ENCODE assay signal across 18 mouse cellular contexts in the genomic region with DNA sequence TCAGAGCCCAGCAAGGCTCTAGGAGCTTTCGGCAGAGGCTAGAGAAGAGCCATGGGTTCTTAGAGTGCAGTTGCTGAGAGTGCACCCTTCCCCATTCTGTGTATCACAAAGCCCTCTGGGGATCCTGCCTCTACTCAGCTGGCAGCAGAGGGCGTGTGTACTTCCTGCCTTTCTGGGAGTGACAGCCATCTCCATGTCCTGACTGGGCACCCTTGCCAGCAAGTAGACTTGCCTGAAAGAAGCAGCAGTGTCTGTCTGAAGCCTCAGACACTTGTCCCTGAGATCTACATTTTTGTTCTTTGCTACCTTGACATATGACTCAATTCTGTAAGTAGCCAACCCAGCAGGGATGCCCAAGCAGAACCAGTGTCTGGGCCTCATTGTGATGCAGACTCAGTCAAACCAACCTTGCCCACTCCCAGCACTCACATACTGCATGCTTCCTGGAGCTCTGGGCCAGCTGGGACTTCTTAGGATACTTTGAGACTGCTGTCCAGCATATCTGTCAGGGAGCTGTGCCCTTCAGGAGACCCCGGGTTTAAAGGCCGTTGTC. TPM values are rescaled to one million over a fixed set of nuclear protein-coding genes. Genes with fewer than 3 reads are reported as not detected.
DNase-seq lines count a peak whose midpoint lies in the region; ATAC-seq and TF ChIP-seq lines count a peak whose summit lies in the region.
"Had no signal": no experiment of that assay in that cellular context is flagged by ENCODE, and none has a peak within 500 bp of the region (broad histone marks: within the 10 kb centered on the region; RNA-seq: fewer than 3 reads in every experiment).

No protein-coding gene starts in this region.

- H3K36me3 ChIP-seq in heart, embryonic 12.5 days, result peaks cover 8% of the 10 kb centered on the region; the same call in 1 of the 2 replicates
- H3K36me3 ChIP-seq in lung, postnatal 0 days (ENCODE audit: insufficient read depth, low read length), result no peaks in the 10 kb centered on the region
- peaks cover 9 to 53% of the 10 kb centered on the region in 2 experiments for H3K36me3 ChIP-seq in CH12.LX (replicated peaks in 1 of 2; ENCODE audit: control insufficient read depth in 1 of 2, insufficient read depth in 1 of 2, low read length in 1 of 2)
- H3K36me3 ChIP-seq: limb, embryonic 15.5 days had no signal

- intact Hi-C loops in left cerebral cortex, postnatal 4 days (cut with DNase I), result no loop called here

- H3K79me2 ChIP-seq in CH12.LX (replicated peaks; ENCODE audit: control insufficient read depth, extremely low read depth, insufficient read depth, poor library complexity, severe bottlenecking), result no peaks in the 10 kb centered on the region

- in situ Hi-C loops in CH12.LX (cut with MboI; ENCODE audit: low pct_ligation_motif_present, low pct_unique_long_range_greater_than_20kb, low sequenced_read_pairs), result no loop called here

- TF ChIP-seq CTCF in lung, postnatal 0 days (IDR thresholded peaks at IDR 0.05), result peak; percentile 58
- peak in 1 of 2 experiments; percentile 35; a peak in 2 of 4 replicates for TF ChIP-seq CTCF in CH12.LX (conservative IDR thresholded peaks at IDR 0.05 in 1 of 2, IDR thresholded peaks at IDR 0.05 in 1 of 2; ENCODE audit: low read depth in 2 of 2, low read length in 2 of 2)

- H3K9me3 ChIP-seq in heart, embryonic 12.5 days (replicated peaks), result no peaks in the 10 kb centered on the region
- H3K9me3 ChIP-seq in lung, postnatal 0 days (ENCODE audit: low read length), result no peaks in the 10 kb centered on the region
- H3K9me3 ChIP-seq in CH12.LX (replicated peaks; ENCODE audit: low read length), result no peaks in the 10 kb centered on the region
- H3K9me3 ChIP-seq: kidney, embryonic 15.5 days; limb, embryonic 15.5 days had no signal

- no peak overlapping the region for H3K27ac ChIP-seq in heart, embryonic 12.5 days (ENCODE audit: poor library complexity, severe bottlenecking)
- H3K27ac ChIP-seq in lung, postnatal 0 days (ENCODE audit: low read length), result no peak overlapping the region
- no peak overlapping the region for H3K27ac ChIP-seq in CH12.LX (ENCODE audit: insufficient read depth, low read depth)
- H3K27ac ChIP-seq: kidney, embryonic 15.5 days; left cerebral cortex, adult 2 months; limb, embryonic 15.5 days; macrophage had no signal

- no peak for ATAC-seq in heart, embryonic 12.5 days (ENCODE audit: insufficient number of reproducible peaks, low FRiP score)
- ATAC-seq in lung, postnatal 0 days, result no peak
- ATAC-seq: inflammation-experienced regulatory T-cells, adult 6 months had no signal

- TF ChIP-seq RAD21 in CH12.LX (IDR thresholded peaks at IDR 0.05; ENCODE audit: low read depth, low read length), result no peak; the same call in 1 of the 2 replicates

- DNase-seq in heart, adult 11 months, result peak; percentile 81
- no peak for DNase-seq in lung, postnatal 0 days (ENCODE audit: low spot score)
- DNase-seq in lung, postnatal 36 days, result no peak
- DNase-seq in CH12.LX (ENCODE audit: extremely low read depth), result peak; percentile 37
- peak; percentile 19 for DNase-seq in adrenal gland, postnatal 10 days
- no peak for DNase-seq in left cerebral cortex, postnatal 4 days
- DNase-seq in gastrocnemius, adult 18-20 months (ENCODE audit: low spot score), result no peak
- DNase-seq: cerebellum, adult 8-10 months; embryo, embryonic 11 days; midbrain, embryonic 14.5 days; spleen, adult 18-20 months had no signal

- no peak for TF ChIP-seq EP300 in lung, postnatal 0 days (IDR thresholded peaks at IDR 0.05)
- no peak for TF ChIP-seq EP300 in CH12.LX (IDR thresholded peaks at IDR 0.05; ENCODE audit: low read length)

- no peak overlapping the region for H3K4me3 ChIP-seq in heart, embryonic 12.5 days
- H3K4me3 ChIP-seq in lung, postnatal 0 days (ENCODE audit: low read depth, low read length), result no peak overlapping the region
- H3K4me3 ChIP-seq in CH12.LX (replicated peaks in 1 of 3; ENCODE audit: low read depth in 2 of 3, low read length in 2 of 3, poor library complexity in 1 of 3), result no peak overlapping the region
- H3K4me3 ChIP-seq: erythroblast, embryonic 14.5 days; kidney, embryonic 15.5 days; left cerebral cortex, adult 2 months; limb, embryonic 15.5 days had no signal

- no peak for TF ChIP-seq POLR2A in CH12.LX (IDR thresholded peaks at IDR 0.05; ENCODE audit: low read depth, low read length)

- H3K4me1 ChIP-seq in heart, embryonic 12.5 days (replicated peaks), result peaks cover 9% of the 10 kb centered on the region
- no peaks in the 10 kb centered on the region for H3K4me1 ChIP-seq in lung, postnatal 0 days (ENCODE audit: insufficient read depth, low read depth, low read length)
- peaks cover 0 to 31% of the 10 kb centered on the region in 2 experiments; a peak in 2 of 4 replicates for H3K4me1 ChIP-seq in CH12.LX (ENCODE audit: control insufficient read depth in 1 of 2, insufficient read depth in 2 of 2)

- 61% methylated on average over 4 of the region's 4 CpGs for WGBS in heart, embryonic 12.5 days
- 53% methylated on average over 4 of the region's 4 CpGs for WGBS in lung, postnatal 0 days

- no peak overlapping the region for H3K4me2 ChIP-seq in heart, embryonic 12.5 days
- H3K4me2 ChIP-seq in lung, postnatal 0 days (replicated peaks; ENCODE audit: low read depth, low read length), result no peak overlapping the region
- no peak overlapping the region for H3K4me2 ChIP-seq in CH12.LX (ENCODE audit: insufficient read depth, low read depth, poor library complexity, severe bottlenecking)
- H3K4me2 ChIP-seq: kidney, embryonic 15.5 days; limb, embryonic 15.5 days had no signal

- H3K9ac ChIP-seq in heart, embryonic 12.5 days, result no peak overlapping the region
- H3K9ac ChIP-seq in lung, postnatal 0 days (replicated peaks; ENCODE audit: low read depth), result no peak overlapping the region
- no peak overlapping the region for H3K9ac ChIP-seq in CH12.LX (ENCODE audit: insufficient read depth, low read depth)
- H3K9ac ChIP-seq: kidney, embryonic 15.5 days; limb, embryonic 15.5 days had no signal

- no peaks in the 10 kb centered on the region for H3K27me3 ChIP-seq in heart, embryonic 12.5 days (replicated peaks)
- H3K27me3 ChIP-seq in lung, postnatal 0 days (replicated peaks; ENCODE audit: insufficient read depth, low read length), result no peaks in the 10 kb centered on the region
- no peaks in the 10 kb centered on the region for H3K27me3 ChIP-seq in CH12.LX (replicated peaks)
- H3K27me3 ChIP-seq: limb, embryonic 15.5 days had no signal

- dilution Hi-C loops in CH12.LX (cut with MboI; ENCODE audit: extremely low pct_ligation_motif_present, extremely low pct_unique_long_range_greater_than_20kb, low sequenced_read_pairs), result no loop called here

TF ChIP-seq in CH12.LX, 34 proteins besides CTCF, POLR2A, EP300 and RAD21:
- TF ChIP-seq KAT2A (IDR thresholded peaks at IDR 0.05; ENCODE audit: insufficient replicate concordance, low read length), result no peak
- peak; percentile 20 for TF ChIP-seq SMC3 (IDR thresholded peaks at IDR 0.05; ENCODE audit: low read depth, low read length)
- no peak for TF ChIP-seq HCFC1 (IDR thresholded peaks at IDR 0.05; ENCODE audit: low read depth, low read length)
- TF ChIP-seq BHLHE40 (IDR thresholded peaks at IDR 0.05; ENCODE audit: low read depth, low read length), result no peak
TF ChIP-seq in CH12.LX: peak in this region for 1.

RNA-seq across cellular contexts. Expression of gene Gnb1l, which starts 17.5 kb away (rescaled TPM):
- 7.8 and 8.0 TPM in 2 replicates for polyA plus RNA-seq in heart, embryonic 12.5 days (2016; fragmentation: Nextera tagmentation; extraction: Ambion mirVana)
- 8.1 and 8.4 TPM in 2 replicates for polyA plus RNA-seq in lung, postnatal 0 days (2015; fragmentation: Nextera tagmentation; extraction: Ambion mirVana)
- 21.5 and 22.3 TPM in 2 replicates for total RNA-seq in CH12.LX (2012; rRNA removed)
- 15.9 and 16.8 TPM in 2 replicates for total RNA-seq in CH12.LX (2014; rRNA removed)
- 25.5 and 26.9 TPM in 2 replicates for polyA plus RNA-seq in CH12.LX (2012; ENCODE audit: insufficient read length, low read depth)
- 1 to 10 TPM; 6.3 to 7.7 TPM for total RNA-seq in adrenal gland, postnatal 10 days (2021)
- total RNA-seq in left cerebral cortex, postnatal 4 days (2021), result 1 to 10 TPM; 9.0 to 9.2 TPM
- total RNA-seq in gastrocnemius, adult 18-20 months (2021), result 1 to 10 TPM; 3.2 to 5.0 TPM

RNA-seq across cellular contexts. Expression of gene Rtl10, which starts 17.7 kb away (rescaled TPM):
- 1.1 TPM in 2 replicates for polyA plus RNA-seq in heart, embryonic 12.5 days (2016; fragmentation: Nextera tagmentation; extraction: Ambion mirVana)
- 1.1 TPM in 2 replicates for polyA plus RNA-seq in lung, postnatal 0 days (2015; fragmentation: Nextera tagmentation; extraction: Ambion mirVana)
- total RNA-seq in CH12.LX (2012; rRNA removed), result 9.8 and 11.0 TPM in 2 replicates
- 2.1 and 4.8 TPM in 2 replicates for total RNA-seq in CH12.LX (2014; rRNA removed)
- 12.3 and 21.1 TPM in 2 replicates for polyA plus RNA-seq in CH12.LX (2012; ENCODE audit: insufficient read length, low read depth)
- total RNA-seq in adrenal gland, postnatal 10 days (2021), result 1 to 10 TPM; 4.0 to 7.1 TPM
- 10 to 100 TPM; 11.7 to 11.9 TPM for total RNA-seq in left cerebral cortex, postnatal 4 days (2021)
- 1 to 10 TPM; 3.0 to 3.2 TPM for total RNA-seq in gastrocnemius, adult 18-20 months (2021)
- polyA plus RNA-seq: macrophage had no signal

RNA-seq across cellular contexts. Expression of gene Comt, which starts 54.4 kb away (rescaled TPM):
- polyA plus RNA-seq in heart, embryonic 12.5 days (2016; fragmentation: Nextera tagmentation; extraction: Ambion mirVana), result 88.2 and 90.8 TPM in 2 replicates
- polyA plus RNA-seq in lung, postnatal 0 days (2015; fragmentation: Nextera tagmentation; extraction: Ambion mirVana), result 109 and 111 TPM in 2 replicates
- total RNA-seq in CH12.LX (2012; rRNA removed), result 81.3 and 84.8 TPM in 2 replicates
- 91.6 and 98.9 TPM in 2 replicates for total RNA-seq in CH12.LX (2014; rRNA removed)
- 69.7 and 74.0 TPM in 2 replicates for polyA plus RNA-seq in CH12.LX (2012; ENCODE audit: insufficient read length, low read depth)
- 100 to 1,000 TPM; 131 to 148 TPM for total RNA-seq in adrenal gland, postnatal 10 days (2021)
- 10 to 100 TPM; 55.5 to 57.3 TPM for total RNA-seq in left cerebral cortex, postnatal 4 days (2021)
- total RNA-seq in gastrocnemius, adult 18-20 months (2021), result 10 to 100 TPM; 37.3 to 41.0 TPM

RNA-seq across cellular contexts. Expression of gene Txnrd2, which starts 54.8 kb away (rescaled TPM):
- polyA plus RNA-seq in heart, embryonic 12.5 days (2016; fragmentation: Nextera tagmentation; extraction: Ambion mirVana), result 34.9 and 37.2 TPM in 2 replicates
- polyA plus RNA-seq in lung, postnatal 0 days (2015; fragmentation: Nextera tagmentation; extraction: Ambion mirVana), result 20.0 and 20.9 TPM in 2 replicates
- total RNA-seq in CH12.LX (2012; rRNA removed) (19.4 and 22.0 TPM in 2 replicates), CH12.LX (2014; rRNA removed) (14.6 and 15.1 TPM in 2 replicates)
- 24.1 and 32.2 TPM in 2 replicates for polyA plus RNA-seq in CH12.LX (2012; ENCODE audit: insufficient read length, low read depth)
- total RNA-seq in adrenal gland, postnatal 10 days (2021), result 10 to 100 TPM; 61.5 to 62.8 TPM
- 10 to 100 TPM; 22.2 to 24.0 TPM for total RNA-seq in left cerebral cortex, postnatal 4 days (2021)
- 10 to 100 TPM; 19.8 to 20.8 TPM for total RNA-seq in gastrocnemius, adult 18-20 months (2021)

Comparison
In these comparisons a context has a peak if more than half of its experiments do, and no peak if none do; other contexts are left out.
1. DNase-seq: peak in heart, adult 11 months (single experiment), CH12.LX (single experiment) and adrenal gland, postnatal 10 days (single experiment); none in lung, postnatal 0 days (single experiment), lung, postnatal 36 days (single experiment), left cerebral cortex, postnatal 4 days (single experiment) and gastrocnemius, adult 18-20 months (single experiment).